Mouse (Mus musculus) kidney, adult 2 months (tissue): Measurements from ENCODE around the gene Aebp1.

Experiments
- CTCF ChIP-seq: fragments of 200-500 bp; conservative IDR thresholded peaks from 2 replicates; pipeline ENCODE4 v1.5.1; 2011; ENCODE audit warnings: low read depth, mild to moderate bottlenecking, control low read depth, low read length, moderate library complexity, mixed read lengths; ENCODE audit not compliant: insufficient read depth, insufficient read length
- POLR2A ChIP-seq: fragments of 200-500 bp; IDR thresholded peaks from one replicate; pipeline ENCODE4 v1.6.1; 2011; ENCODE audit warnings: low read depth, low read length, control low read depth

DNA sequence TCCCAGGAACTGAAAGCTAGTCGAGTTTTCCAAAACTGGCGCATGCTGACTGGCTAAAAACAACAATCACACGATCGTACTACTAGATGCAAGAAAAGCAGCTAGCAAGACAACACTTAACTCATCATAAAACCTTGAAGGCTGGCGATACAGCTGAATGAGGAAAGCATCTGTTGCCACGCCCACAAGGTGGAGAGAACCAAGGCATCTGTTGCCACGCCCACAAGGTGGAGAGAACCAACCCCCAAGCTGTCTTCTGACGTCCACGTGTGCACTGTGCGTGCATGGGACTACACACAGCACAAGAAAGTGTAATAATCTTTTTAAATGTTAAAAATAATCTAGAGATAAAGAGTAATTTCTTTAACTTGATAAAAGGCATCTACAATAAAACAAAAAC is 48.4 kb upstream of the Aebp1 start:
- TF ChIP-seq CTCF (no peak), POLR2A (no peak)
